Mouse (Mus musculus): Measurements from ENCODE around the gene Gm11037.

Gm11037 gene

DNA sequence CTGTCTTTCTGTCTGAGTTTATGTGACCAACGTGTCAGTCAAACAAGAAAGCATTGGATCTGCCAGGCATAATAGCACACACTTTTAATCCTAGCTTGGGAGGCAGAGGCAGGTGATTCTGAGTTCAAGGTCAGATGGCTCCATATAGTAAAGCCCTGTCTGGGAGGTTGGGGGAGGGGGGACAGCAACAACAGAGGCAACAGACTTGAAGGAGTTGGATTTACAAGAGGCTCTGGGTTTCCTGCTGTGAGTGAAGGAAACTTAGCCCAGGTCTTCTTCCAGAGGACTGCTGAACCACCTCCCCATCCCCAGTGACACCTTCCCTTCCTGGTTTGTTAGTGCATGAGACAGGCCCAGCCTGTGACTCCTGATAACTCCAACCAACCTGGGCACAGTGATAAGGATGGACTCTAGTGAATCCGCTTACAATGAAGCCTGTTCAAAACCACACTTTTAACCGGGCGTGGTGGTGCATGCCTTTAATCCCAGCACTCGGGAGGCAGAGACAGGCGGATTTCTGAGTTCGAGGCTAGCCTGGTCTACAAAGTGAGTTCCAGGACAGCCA, 19.0 kb downstream of the Gm11037 start:
- DNase-seq = no peak

DNA sequence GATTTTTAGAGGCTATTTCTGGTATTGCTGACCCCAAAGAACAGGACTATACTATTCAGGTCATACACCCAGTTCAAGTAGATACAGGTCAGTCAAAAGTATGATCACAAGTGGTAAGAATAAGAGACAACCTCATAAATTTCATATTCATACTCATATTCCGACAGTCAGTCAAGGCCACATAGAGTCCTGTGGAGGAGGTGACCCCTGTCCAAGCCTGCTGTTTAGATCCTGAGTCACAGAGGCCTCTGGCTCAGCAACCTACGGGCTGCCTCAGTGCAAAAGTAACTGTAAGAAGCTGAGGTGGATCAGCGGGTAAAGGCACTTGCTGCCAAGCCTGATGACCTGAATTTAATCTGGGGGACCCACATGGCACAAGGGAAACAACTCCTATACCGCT, 20.7 kb downstream of the Gm11037 start:
- DNase-seq = no peak

DNA sequence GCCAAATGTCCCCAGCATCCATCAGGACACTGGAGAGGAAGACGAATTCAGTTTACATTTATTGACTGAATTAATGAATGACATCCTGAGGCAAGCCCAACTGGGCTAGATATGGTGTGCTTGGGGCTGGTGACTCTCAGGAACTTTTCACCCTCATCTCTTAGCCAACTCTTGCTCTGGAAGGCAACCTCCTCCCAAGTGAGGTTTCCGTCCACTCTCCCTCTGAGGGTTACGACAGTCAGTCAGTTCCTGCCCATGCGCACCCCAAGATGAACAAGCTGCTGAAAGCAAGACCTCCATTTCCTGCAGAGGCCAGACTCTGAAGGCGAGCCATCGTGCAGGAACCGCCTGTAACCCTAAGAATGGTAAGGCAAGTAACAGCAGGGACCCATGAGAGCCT, 23.7 kb downstream of the Gm11037 start:
- no peak for DNase-seq

DNA sequence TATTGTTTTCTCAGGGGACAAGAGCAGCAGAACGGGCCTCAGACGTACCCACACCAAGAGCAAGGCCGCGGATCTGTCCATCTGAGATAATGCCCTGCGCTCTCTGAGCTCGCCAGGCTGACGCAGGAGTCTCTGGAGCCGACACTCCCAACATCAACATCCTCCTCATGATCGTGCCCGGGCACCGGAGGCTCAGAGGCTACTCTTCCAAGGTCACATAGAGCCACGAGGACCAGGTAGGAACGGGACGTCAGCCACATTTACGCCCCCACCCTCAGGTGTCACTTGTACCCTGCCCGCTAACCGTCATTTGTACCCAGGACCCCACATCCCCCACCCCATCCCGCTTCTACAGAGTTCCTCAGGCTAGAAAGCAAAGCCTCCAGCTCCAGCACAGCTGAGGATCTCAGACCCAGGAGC, 26.2 kb downstream of the Gm11037 start:
- DNase-seq = peak; percentile 49

DNA sequence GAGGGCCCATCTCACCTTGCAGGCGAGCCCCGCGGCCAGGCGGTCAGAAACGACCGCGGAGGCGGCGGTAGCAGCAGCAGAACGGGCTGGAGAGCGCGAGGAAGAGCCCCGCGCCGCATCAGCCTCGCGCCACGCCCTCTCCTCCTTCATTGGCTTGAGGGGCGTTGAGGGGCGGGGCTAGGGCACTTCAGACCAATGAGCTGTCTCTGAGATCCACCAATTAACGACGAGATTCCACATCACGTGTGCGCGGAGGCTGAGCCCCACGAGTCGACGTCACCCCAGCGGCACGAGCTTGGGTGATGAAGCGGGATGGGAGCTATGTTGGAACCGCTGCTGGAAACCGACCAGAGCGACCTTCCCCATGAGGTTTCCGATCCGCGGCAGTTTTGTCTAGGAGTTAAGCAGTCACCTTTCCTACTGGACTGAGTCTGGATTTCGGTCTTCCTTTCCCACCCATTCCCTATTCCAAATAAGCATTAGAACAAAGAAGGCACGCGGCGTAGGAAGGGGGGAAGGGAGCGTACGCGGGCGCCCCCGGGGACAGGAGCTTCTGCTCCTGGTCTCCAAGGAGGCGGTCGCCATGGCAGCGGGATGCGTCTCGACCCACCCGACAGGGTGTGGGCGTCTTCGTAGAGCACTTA, 26.8 kb downstream of the Gm11037 start, which contains the start of gene 1700037H04Rik:
Gene 1700037H04Rik, minus strand, starts transcription at position 144 of the 644 bp plus-strand sequence.
- peak; percentile 97 for DNase-seq

DNA sequence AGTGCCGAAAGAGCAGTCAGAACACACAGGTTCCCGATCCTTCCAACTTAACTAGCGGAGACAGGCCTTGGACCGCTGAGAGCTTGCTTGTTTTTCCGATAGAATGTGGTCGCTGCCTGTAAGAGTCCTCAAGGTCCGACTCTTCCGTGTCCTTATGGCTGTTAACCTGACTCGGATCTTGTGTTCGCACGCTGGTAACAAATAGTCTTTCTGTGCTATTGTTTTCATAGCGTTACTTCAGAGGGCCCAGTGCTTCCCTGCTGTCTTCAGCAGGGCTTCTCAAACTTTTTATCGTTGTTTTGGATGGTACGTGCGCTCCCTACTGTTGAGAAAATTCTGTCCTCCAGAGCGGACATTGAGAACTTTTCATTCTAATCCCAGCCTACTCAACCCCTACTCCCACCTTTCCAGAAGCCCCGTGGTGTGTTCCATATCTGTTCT, 27.4 kb downstream of the Gm11037 start:
- peak; percentile 42 for DNase-seq

DNA sequence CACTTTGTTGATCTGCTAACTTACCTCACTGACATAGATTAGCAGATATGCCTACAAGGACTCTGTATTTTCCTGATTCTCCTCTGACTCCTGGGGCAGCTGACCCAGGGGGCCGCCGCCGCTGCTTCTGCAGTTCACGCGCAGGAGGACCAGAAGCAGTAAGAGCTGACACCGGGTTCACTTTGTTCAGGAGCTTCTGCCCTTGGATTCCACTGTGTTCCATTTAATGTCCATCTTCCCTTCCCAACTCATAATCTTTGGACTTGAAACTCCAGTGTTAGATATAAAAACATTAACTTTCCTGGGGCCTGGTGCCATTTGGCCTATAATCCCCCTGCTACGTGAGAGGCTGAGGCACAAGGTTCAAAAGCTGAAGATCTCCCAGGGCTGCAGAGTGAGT, 30.6 kb downstream of the Gm11037 start:
- no peak for DNase-seq

DNA sequence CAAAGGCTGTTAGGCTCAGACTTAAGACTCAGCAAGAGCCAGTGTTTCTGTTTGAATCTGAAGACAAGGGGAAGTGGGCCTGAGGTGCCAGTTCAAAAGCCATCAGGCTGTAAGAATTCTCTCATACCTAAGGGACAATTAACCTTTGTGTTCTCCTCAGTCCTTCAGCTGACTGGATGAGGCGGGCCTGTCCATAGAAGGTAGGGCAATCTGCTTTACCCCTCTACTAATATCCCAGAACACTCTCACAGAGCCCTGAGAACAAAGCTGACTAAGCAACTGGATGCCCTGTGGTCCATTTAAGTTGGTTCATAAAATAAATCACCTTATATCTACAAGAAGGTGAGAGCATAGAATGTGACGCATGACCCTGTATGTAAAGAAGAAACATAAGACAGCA, 32.9 kb downstream of the Gm11037 start:
- DNase-seq = no peak

DNA sequence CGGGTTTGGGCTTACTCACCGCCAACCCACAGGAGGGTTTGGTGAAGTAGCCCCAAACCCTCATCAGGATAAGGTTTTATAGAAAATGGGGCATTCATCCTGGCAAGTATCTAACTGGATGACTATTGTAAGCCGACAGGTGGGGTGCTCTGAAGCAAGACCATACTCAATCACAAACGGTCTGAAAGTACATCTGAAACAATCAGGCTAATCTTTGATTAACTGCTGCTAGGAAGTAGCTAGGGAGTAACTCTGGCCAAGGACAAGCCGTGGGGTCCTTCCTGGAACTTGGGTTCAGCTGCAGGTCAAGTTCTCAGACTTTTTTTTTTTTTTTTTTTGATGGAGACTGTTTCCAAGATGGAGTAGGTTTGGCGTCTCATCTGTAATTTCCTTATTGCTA, 34.7 kb downstream of the Gm11037 start:
- DNase-seq = no peak

DNA sequence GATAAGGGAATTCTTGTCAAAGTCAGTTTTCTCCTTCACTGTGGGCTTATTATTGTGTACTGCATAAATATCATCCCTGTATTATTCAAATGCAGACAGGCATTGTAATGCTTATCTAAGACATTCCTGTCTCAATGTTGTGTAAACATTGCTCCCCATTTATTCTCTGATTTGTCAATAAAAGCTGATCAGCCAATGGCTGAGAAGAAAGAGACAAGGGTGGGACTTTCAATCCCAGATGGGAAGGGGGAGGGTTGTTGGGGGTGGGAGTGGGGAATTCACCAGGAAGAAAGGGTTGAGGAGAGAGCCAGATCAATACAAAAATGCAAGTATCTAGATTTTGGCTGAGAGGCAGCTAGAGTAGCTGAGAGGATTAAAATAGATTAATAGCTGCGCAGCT, 35.6 kb downstream of the Gm11037 start:
- no peak for DNase-seq

DNA sequence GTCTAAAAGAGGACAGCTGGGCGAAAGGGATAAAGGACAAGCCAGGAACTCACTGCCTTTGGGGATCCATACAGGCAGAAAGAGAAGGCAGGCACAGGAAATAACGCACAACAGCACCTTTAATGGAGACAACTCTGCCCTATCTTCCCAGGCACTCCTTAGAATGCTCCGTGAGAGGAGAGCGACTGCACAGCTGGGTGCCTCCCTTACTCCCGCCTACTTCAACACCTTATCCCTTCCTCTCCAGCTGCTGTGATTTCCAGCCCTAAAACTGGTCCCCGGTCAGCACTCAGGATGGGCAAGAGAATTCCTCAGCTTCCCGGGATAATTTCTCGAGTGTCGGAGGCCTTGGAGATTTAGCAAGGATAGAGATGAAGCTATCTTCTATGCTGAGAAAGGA, 37.6 kb downstream of the Gm11037 start:
- DNase-seq = no peak

DNA sequence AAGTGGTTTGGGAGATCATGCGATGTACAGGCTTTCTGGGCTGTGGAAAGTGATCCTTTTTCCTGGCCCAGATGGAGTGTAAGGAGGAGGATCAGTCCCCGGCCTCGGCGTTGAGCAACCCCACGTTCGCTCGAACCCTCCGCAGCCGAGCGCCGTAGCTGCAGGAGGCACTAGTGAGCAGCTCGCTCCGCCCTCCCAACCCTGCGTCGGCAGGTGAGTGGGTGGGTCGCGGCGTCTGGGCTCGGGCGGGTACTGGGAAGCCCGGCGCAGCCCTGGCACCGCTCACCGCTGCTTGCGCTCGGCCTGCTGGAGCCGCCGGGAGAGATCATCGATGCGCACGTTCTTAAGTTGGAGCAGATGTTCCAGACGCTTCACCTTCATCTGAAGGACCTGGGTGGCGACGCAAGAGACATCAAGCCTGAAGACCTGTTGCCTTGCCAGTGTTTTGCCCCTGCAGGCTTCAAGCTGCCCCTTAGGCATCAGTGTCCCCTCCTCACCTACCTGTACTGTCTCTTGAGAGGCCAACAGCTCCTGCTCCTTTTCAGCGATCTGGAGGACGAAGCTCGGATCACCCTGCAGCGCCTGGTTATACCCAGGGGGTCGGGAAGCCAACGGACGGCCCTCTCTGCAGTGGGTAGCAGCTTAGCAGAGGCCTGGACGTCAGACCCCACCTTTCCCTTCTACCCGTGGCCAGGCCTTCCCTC, 38.3 kb downstream of the Gm11037 start:
- DNase-seq = peak; percentile 79

DNA sequence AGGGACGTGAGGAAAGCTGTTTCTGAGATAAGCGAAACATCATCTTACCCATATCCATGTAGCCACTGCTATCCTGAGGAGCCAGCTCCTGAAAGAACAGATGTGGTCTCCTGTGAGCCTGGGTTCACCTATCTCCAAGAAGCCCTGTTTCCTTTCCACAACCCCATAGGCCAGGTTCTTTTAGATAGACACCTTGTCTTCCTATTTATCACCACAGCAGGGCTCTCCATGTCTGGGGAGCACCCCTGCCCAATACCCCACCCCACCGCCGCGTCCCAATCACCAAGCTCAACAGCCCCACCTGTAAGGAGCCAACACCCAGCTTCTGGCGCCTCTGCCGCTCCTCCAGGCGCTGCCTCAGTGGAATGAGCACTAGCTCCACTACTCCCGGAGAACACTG, 39.0 kb downstream of the Gm11037 start:
- DNase-seq = no peak

DNA sequence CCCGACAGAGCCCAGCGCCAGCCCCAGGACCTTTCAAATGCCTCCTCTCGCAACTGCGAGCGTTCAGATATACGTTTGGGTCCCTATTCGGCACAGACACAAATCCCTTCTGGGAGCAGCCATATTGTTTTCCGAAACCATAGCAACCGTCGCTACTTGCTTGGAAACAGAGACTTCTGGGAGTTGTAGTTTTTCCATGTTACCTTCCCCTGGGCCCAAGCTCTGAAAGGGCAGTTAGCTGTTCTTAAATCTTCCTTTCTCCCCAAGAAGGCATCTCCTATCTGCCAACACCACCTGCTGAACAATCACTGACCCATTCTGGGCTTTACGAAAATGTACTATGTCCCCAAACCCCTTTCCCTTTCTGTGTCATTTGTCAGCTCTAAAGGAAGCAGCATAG, 41.4 kb downstream of the Gm11037 start:
- DNase-seq = peak; percentile 60

DNA sequence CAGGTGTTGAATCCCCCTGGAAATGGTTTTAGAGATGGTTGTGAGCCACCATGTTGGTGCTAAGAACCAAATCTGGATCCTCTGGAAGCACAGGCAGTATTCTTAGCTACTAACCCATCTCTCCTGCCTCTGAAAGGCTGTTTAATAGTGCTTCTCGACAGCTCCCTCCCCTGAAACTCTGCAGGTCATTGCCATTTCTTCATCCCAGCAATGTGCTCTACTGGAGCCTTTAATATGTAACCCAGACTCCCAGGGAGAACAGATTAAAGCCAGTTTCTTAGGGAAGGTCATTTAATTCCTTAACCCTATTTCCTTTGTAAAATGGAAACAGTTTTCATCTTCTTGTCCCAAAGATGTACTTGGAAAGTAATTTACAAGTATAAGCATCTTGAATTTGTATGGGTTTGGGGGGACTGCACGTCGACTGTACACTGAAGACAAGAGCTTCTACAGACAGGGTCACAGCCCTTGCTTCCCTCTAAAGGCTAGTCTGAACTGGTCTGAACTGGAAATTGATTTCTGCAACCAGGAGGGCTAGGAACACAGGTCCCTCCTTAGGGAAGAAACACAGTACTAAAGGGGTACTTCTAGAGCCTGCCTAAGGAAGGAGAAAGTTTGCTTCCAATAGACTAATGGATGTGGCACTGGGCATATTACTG, 42.1 kb downstream of the Gm11037 start:
- DNase-seq = no peak

DNA sequence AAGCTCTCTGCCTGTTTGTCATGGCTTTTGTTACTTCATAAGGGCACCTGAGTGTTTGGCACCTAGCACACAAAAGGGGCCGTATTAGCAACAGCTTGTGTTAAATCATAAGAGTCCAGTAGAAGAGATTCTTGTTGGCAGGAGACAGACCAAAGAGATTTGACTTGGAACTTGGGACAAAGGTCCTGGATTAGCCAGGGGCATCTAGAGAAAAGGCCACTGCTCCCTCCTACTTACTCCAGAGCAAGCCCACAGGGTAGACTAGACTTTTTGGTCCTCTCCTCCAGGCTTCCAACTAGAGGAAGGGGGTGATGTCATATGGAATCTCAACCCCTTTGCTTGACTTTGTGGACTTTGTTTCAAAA, 42.6 kb downstream of the Gm11037 start:
- DNase-seq = no peak

DNA sequence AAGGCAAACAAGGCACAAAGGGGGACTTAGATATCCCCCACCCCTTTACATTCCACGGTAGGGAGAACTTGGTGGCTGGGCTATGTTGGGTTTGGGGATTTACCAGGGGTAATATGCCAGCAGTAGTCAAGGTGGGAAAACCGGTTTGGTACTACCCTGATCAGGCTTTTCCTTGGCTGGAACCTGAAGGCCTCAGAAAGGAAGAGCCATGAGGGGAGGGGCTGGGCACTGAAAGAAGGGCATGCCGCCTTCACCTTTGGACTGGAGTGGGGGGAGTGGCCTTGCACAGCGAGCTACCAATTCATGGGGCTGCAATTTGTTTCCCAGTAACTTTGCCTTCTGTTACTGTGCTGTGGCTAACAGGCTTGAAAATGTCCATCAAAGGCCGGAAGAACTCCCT, 43.2 kb downstream of the Gm11037 start:
- peak; percentile 37 for DNase-seq

DNA sequence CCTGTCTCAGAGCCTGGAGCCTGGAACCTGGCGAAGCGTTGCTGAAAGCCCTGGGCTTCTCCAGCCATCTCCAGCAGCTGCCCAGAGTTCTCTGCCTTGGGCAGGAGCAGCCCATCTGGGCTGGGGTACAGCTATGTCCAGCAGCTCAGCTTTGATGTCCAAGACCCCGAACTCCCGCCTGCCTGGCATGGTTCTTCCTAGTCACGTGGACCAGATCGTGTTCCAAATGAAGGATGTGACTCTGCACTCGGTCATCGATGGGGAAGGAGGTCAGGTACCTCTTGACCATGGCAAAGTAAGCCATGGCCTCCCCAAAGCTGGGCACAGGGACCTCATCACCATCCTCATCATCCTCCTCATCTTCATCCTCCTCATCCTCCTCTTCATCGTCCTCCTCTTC, 44.6 kb downstream of the Gm11037 start:
- DNase-seq = no peak

DNA sequence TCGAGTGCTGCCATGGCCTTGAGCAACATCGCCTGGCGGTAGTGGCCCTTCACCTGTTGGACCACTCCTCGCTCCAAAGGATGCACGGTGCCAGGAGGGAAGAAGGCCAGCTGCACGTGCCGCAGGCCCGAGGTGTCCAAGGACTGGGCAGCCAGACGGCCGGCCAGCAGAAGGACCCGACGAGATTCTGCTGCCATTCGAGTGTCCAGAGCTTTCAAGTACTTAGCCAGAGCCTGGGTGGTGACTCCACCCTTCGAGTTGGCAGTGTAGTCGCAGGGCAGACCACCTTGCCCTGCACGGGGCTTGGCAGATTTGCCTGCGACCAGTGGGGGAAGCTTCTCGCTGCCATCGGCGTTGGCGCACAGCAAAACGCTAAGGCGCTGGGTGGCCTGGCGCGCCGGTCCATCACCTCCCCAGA, 45.5 kb downstream of the Gm11037 start:
- no peak for DNase-seq

DNA sequence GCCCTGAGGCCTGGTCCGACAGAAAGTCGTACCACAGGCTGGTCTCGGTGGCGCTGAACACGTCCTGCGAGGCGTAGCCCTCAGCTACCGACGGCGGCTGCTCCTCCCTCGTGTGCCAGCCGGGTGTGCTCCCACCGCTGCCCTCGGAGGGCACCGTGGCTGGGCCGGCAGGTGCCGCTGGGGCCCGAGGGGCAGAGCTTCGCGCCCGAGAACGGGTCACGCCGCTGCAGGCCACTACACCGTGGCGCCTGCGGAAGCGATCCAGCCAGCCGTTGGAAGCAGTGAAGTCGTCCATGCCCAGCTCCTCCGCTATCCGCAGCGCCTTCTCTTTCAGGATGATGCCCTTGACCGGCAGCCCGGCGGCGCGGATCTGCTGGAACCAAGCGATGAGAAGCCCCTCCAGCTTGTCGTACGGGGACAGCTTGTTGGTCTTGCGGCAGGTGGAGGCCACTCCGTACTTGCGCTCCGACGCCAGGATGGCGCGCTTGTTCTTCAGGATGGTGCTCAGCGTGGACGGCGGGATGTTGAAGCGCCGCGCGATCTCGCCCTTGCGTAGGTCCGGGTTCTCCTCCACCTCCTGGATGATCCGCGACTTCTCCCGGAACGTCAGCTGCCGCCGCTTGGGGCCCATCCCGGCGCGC, 46.1 kb downstream of the Gm11037 start:
- peak; percentile 60 for DNase-seq

DNA sequence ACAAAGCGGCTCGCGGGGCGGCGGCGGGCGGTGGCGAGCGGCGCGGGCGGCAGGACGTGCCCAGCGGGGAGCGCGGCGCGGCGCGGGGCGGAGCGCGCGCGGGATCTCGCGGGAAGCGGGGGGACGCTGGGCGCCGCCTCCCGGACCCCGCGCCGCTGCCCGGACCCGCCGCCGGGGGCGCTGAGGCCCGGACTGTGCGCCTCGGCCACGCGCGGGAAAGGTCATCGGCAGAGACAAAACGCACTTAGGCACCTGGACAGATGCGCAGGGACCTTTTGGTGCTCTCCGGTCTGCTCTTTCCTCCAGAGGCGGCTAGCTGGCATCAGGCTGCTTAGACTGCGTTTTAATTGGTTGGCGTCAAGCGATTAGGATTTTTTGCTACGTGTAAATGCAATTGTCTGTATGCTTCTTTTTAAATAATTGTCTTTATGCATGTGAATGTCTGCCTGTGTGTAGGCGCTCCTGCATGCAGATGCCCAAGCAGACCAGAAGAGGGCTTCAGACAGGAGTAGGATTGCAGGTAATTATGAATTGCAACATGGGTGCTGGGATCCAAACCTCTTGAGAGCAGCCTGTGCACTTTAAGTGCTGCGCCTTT, 46.8 kb downstream of the Gm11037 start, which contains the start of gene Cenpb:
Gene Cenpb, minus strand, starts transcription at position 78 of the 598 bp plus-strand sequence.
- DNase-seq = peak; percentile 86
